Mouse (Mus musculus) neutrophil, adult 65 days (primary cell): ENCODE results near the gene Zfyve26. TPM values are rescaled to one million over a fixed set of nuclear protein-coding genes. Genes with fewer than 3 reads are reported as not detected.

Source experiments
- total RNA-seq: library from RNA; stranded (reverse); gene quantifications from 2 replicates; pipeline ENCODE4 v1.2.4, GENCODE M21; 2023

Gene Zfyve26
- 66.8 and 78.5 TPM in 2 replicates for total RNA-seq

GRCm38 (mm10) chr12:79296126-79296816, at the start of gene Zfyve26:
Gene Zfyve26, minus strand, starts transcription at chr12:79296304.

GRCm38 (mm10) chr12:79297121-79297576, 1.0 kb upstream of the Zfyve26 start, which contains the start of gene Rad51b:
Gene Rad51b, plus strand, starts transcription at chr12:79297282.

GRCm38 (mm10) chr12:79208703-79209464, 87.2 kb downstream of the Zfyve26 start, which contains the start of gene Rdh12:
Gene Rdh12, plus strand, starts transcription at chr12:79208914.

GRCm38 (mm10) chr12:79192193-79192592, 103.9 kb downstream of the Zfyve26 start, which contains the start of gene Rdh11:
Gene Rdh11, minus strand, starts transcription at chr12:79192293.

Other genes with a start within 250 kb of the Zfyve26 start
- gene Pigh, start 206.7 kb downstream of the Zfyve26 start, total RNA-seq = 3.0 and 3.8 TPM in 2 replicates
- gene Arg2, start 165.5 kb downstream of the Zfyve26 start, total RNA-seq = 53.4 and 70.4 TPM in 2 replicates
- gene Vti1b, start 123.6 kb downstream of the Zfyve26 start, total RNA-seq = 89.9 and 120 TPM in 2 replicates
- gene Rdh11, start 104.0 kb downstream of the Zfyve26 start, total RNA-seq = 22.8 and 24.7 TPM in 2 replicates
- gene Rdh12, start 87.4 kb downstream of the Zfyve26 start, total RNA-seq = 52.2 and 56.5 TPM in 2 replicates
- 2.4 and 5.1 TPM in 2 replicates for gene Rad51b, start 978 bp upstream of the Zfyve26 start, total RNA-seq